Mouse (Mus musculus) embryonic facial prominence, embryonic 10.5 days (tissue): ENCODE data around the gene Veph1. TPM values are rescaled to one million over a fixed set of nuclear protein-coding genes. Genes with fewer than 3 reads are reported as not detected.

Experiments used
- DNase-seq: peaks from one replicate; pipeline ENCODE4 v3.0.0-alpha.2; 2017; ENCODE audit warnings: low spot score
- H3K27ac ChIP-seq: fragments of 300-500 bp; sonication (generic); replicated peaks from 2 replicates; pipeline ENCODE4 v1.5.1; 2016; ENCODE audit warnings: mild to moderate bottlenecking
- H3K27me3 ChIP-seq: fragments of 300-500 bp; sonication (generic); replicated peaks from 2 replicates; pipeline ENCODE4 v1.6.1; 2016; ENCODE audit warnings: low read depth, mild to moderate bottlenecking; ENCODE audit not compliant: poor library complexity, severe bottlenecking
- H3K36me3 ChIP-seq: fragments of 300-500 bp; sonication (generic); replicated peaks from 2 replicates; pipeline ENCODE4 v1.6.1; 2016; ENCODE audit warnings: mild to moderate bottlenecking, moderate library complexity
- H3K4me1 ChIP-seq: fragments of 300-500 bp; sonication (generic); 2 replicates; pipeline ENCODE4 v1.6.1; 2016
- H3K4me3 ChIP-seq: fragments of 300-500 bp; sonication (generic); 2 replicates; pipeline ENCODE4 v1.5.1; 2016; ENCODE audit warnings: mild to moderate bottlenecking, moderate library complexity
- H3K9me3 ChIP-seq: fragments of 300-500 bp; sonication (generic); 2 replicates; pipeline ENCODE4 v1.6.1; 2016; ENCODE audit warnings: mild to moderate bottlenecking
- WGBS: fragments of 180-500 bp; shearing (Covaris S2); methylation state at CpG from one replicate; pipeline ENCODE4 v1.1.7; 2016; 5-methylcytosine and 5-hydroxymethylcytosine counted together
- polyA plus RNA-seq: library from polyadenylated mRNA; unstranded; fragments of >200 nt; fragmentation: Nextera tagmentation; extraction: Ambion mirVana; gene quantifications from 2 replicates; pipeline ENCODE4 v1.2.1, GENCODE M21; 2016

Veph1 gene
- polyA plus RNA-seq, 1 experiment from 2014 or later = 3.0 TPM

DNA sequence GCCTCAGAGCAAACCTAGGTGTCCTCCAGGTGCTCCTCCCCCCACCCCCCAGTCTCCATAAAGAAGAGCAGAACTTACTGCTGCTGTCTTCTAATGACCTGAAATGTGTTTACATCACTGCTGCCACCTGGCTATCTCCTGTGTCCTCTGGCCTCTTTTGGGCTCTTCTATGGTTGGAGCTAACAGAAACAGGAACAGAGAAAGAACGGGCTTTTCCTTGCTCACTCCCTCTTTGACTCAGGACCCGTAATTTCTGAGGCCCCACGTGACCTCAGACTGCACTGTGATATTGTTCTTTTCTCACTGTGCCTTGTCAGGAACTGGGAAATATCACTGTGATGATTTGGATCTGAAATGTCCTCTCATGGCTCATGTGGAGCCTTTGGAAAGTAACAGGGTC, 271.2 kb downstream of the Veph1 start:
- DNase-seq = no peak
- Histone ChIP-seq H3K4me1 (peaks cover 5% of the 10 kb centered on the region; the same call in 1 of the 2 replicates), H3K36me3 (no peaks in the 10 kb centered on the region), H3K4me3 (no peak overlapping the region), H3K27me3 (no peaks in the 10 kb centered on the region), H3K9me3 (no peaks in the 10 kb centered on the region), H3K27ac (no peak overlapping the region)
- WGBS = 85% methylated on average over 3 of the region's 3 CpGs

DNA sequence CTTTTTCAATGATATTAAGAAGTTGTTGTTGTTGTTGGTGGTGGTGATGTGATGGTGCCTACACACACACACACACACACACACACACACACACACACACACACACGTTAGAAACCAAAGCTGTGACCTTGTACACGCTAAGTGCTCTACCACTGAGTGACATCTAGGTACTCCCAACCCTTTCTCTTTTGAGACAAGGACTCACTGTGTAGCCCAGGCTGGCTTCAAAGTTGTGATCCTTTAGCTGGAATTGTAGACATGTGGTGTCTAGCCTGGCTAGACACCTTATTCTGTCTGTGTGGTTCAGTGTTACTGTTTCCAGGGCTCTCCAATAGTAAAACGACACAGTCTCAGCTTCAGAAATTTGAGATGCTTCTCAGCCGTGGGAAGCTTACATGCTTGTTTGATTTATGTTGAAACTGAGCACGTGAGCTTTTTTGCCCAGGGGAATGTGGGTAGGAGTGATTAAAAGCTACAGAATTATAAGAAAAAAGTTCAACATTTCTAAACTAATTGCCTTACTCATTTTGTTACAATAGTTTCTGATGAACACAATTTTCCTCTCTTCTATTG, 272.3 kb downstream of the Veph1 start:
- H3K27me3 ChIP-seq = no peaks in the 10 kb centered on the region
- WGBS = 47% methylated on average over 5 of the region's 5 CpGs
- no peak overlapping the region for H3K27ac ChIP-seq
- H3K4me1 ChIP-seq = peaks cover 5% of the 10 kb centered on the region; the same call in 1 of the 2 replicates
- H3K9me3 ChIP-seq = no peaks in the 10 kb centered on the region
- DNase-seq = peak; percentile 20
- H3K36me3 ChIP-seq = no peaks in the 10 kb centered on the region
- no peak overlapping the region for H3K4me3 ChIP-seq

DNA sequence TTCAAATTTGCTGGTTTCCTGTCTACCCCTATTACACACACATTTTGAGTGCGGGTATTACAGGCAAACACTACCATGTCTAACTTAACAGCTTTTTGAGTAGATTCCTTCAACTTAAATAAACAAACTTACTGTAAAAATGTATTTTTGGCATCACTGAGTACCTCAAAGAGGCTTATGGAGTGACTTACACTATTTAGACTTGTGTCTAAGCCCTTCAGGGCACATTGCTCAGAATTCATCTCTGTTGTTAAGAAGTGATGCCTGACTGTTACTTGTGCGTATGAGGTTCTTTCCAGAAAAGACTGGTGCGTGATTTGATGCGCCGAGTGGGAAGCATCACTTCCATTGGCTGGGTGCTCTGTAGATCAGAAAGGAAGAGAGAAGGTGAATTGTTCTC, 277.5 kb downstream of the Veph1 start:
- no peak overlapping the region for H3K27ac ChIP-seq
- H3K36me3 ChIP-seq = no peaks in the 10 kb centered on the region
- no peak for DNase-seq
- no peak overlapping the region for H3K4me3 ChIP-seq
- H3K4me1 ChIP-seq = peaks cover 2% of the 10 kb centered on the region; the same call in 1 of the 2 replicates
- 92% methylated on average over 5 of the region's 5 CpGs for WGBS
- no peaks in the 10 kb centered on the region for H3K9me3 ChIP-seq
- no peaks in the 10 kb centered on the region for H3K27me3 ChIP-seq

DNA sequence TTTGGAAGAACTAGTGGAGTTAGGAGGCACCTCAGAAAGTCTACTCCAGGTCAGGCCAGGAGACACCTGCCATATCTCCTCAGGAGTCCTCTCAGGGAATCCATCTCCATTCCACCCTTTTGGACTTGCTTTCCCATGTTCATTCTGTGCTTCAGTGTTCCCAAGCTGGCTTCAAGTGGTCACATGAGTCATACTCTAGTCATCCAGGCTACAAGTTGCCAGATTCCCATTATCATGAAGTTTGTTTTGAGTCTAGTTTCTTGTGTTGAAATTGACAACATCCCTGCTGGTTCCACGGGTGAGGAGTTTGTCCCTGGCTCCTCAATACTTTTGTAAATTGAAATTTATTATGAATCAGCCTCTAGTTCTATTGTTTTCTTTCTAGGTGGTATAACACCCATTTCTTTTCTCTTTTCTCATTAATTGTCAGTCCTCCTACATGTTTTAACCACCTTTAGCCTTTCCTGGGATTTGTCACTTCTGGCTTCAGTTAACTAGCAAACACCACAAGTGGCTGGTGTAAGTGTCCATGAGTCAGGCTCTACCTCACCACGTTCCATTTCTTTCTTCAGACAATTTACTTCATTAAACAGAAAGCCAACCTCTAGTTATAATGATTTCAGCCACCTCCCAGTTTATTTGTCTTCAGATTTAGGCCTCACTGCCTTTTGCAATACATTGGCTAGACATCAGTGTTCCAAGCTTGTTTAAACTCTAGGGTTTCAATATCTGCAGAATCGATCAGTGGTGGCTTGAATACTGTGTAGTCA, 288.8 kb downstream of the Veph1 start:
- no peaks in the 10 kb centered on the region for H3K4me1 ChIP-seq
- WGBS = 85% methylated on average over 3 of the region's 3 CpGs
- no peak for DNase-seq
- H3K4me3 ChIP-seq = no peak overlapping the region
- H3K27ac ChIP-seq = no peak overlapping the region
- no peaks in the 10 kb centered on the region for H3K9me3 ChIP-seq
- no peaks in the 10 kb centered on the region for H3K27me3 ChIP-seq
- H3K36me3 ChIP-seq = no peaks in the 10 kb centered on the region

DNA sequence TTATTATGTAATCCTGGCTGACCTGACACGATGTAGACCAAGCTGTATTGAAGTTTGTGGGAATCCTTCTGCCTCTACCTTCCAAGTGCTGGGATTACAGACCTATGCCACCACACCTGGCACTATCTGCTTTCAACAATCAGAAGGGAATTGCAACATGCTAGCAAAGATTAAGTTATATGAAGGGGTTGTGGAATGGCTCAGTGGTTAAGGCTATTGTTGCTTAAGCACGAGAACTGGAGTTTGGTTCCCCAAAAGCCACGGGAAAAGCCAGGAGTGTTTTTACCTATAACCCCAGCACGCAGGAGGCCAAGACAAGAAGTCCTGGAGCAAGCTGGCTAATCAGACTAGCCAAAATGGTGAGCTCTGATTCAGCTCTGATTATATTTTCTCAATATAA, 291.6 kb downstream of the Veph1 start:
- no peak overlapping the region for H3K4me3 ChIP-seq
- H3K27me3 ChIP-seq = no peaks in the 10 kb centered on the region
- no peaks in the 10 kb centered on the region for H3K36me3 ChIP-seq
- 85% methylated on average over 4 of the region's 4 CpGs for WGBS
- no peak overlapping the region for H3K27ac ChIP-seq
- no peaks in the 10 kb centered on the region for H3K4me1 ChIP-seq
- no peak for DNase-seq
- no peaks in the 10 kb centered on the region for H3K9me3 ChIP-seq

DNA sequence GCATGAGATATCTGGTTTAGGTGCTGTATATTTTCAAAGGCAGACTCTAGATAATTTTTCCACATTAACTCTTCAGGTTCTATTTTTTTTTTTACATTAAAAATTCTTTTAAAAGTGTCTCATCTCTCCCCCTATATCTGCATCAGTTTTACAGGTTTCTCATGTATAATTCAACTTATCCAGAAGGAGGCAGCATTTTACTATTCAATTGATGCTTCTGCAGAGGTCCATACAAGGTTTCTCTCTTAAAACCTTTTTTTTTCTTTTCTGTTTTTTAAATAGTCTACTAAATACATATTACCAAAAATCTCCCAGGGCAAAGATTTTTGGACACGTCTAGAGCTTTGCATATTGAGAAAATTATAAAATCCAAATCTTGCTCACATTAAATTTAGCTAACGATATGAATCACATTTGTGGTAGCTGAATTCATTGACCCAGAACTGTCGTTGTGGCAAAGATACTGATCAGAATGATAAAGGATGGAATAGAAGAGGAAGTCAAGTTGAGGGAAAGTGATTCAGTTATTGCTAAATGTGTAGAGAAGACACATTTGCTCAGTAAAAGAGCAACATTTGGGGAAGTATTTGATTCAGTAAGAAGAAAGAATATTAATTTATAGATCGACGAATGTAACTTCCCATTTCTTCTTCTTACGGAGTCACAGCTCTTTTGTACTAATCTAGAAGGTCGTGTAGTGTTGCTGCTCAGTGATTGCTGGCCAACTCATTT, 292.3 kb downstream of the Veph1 start:
- Histone ChIP-seq H3K4me1 (no peaks in the 10 kb centered on the region), H3K36me3 (no peaks in the 10 kb centered on the region), H3K9me3 (no peaks in the 10 kb centered on the region), H3K4me3 (no peak overlapping the region), H3K27ac (no peak overlapping the region), H3K27me3 (no peaks in the 10 kb centered on the region)
- DNase-seq = no peak
- 76% methylated on average over 7 of the region's 7 CpGs for WGBS

Other genes with a start within 250 kb of the Veph1 start
- 13.6 TPM in 2 replicates for gene Ptx3, start 76.9 kb downstream of the Veph1 start, polyA plus RNA-seq